Comparison of ENCODE assay signal across 20 mouse cellular contexts in genomic region chr3:109335470-109335869, GRCm38 (mm10).
"Had no signal": no experiment of that assay in that cellular context is flagged by ENCODE, and none has a peak within 500 bp of the region (broad histone marks: within the 10 kb centered on the region; RNA-seq: fewer than 3 reads in every experiment).

No protein-coding gene starts in this region.

- H3K4me2 ChIP-seq: lung, embryonic 14.5 days; midbrain, embryonic 12.5 days; neural tube, embryonic 12.5 days; stomach, embryonic 15.5 days had no signal

- H3K4me1 ChIP-seq: neural tube, embryonic 12.5 days; stomach, embryonic 15.5 days had no signal

- H3K36me3 ChIP-seq: midbrain, embryonic 10.5 days; midbrain, embryonic 12.5 days; neural tube, embryonic 12.5 days; stomach, embryonic 15.5 days had no signal

- H3K27me3 ChIP-seq: midbrain, embryonic 12.5 days; neural tube, embryonic 12.5 days; stomach, embryonic 15.5 days had no signal

- ATAC-seq: midbrain, embryonic 16.5 days had no signal

- DNase-seq: lung, adult 18-20 months; lung, embryonic 14.5 days; lung, postnatal 10 days; lung, postnatal 4 days; midbrain, embryonic 14.5 days; retina, postnatal 1 day; right cerebral cortex, adult 18-20 months; right cerebral cortex, postnatal 25 days; right cerebral cortex, postnatal 4 days; spleen, adult 18-20 months; thymus, adult 2 months; thymus, postnatal 25 days; thymus, postnatal 4 days had no signal

- H3K9me3 ChIP-seq: midbrain, embryonic 10.5 days; midbrain, embryonic 12.5 days; neural tube, embryonic 12.5 days; stomach, embryonic 15.5 days had no signal

- H3K9ac ChIP-seq: liver, embryonic 14.5 days; lung, embryonic 14.5 days; midbrain, embryonic 12.5 days; neural tube, embryonic 12.5 days; stomach, embryonic 15.5 days had no signal

- H3K27ac ChIP-seq: liver, embryonic 14.5 days; midbrain, embryonic 10.5 days; midbrain, embryonic 12.5 days; neural tube, embryonic 12.5 days; stomach, embryonic 15.5 days; stomach, postnatal 0 days had no signal

- H3K4me3 ChIP-seq: midbrain, embryonic 10.5 days; midbrain, embryonic 12.5 days; neural tube, embryonic 12.5 days; stomach, embryonic 15.5 days had no signal
